Mouse (Mus musculus) myocyte (in vitro differentiated cells): ENCODE results near the gene Trim65. TPM values are rescaled to one million over a fixed set of nuclear protein-coding genes. Genes with fewer than 3 reads are reported as not detected.

Experiments
- H3K27me3 ChIP-seq: one replicate; pipeline ENCODE4 v1.6.1; 2011; ENCODE audit not compliant: control insufficient read depth, insufficient read depth, insufficient read length
- H3K36me3 ChIP-seq: one replicate; pipeline ENCODE4 v1.6.1; 2011; ENCODE audit not compliant: control insufficient read depth, insufficient read depth
- H3K4me2 ChIP-seq: one replicate; pipeline ENCODE4 v1.6.1; 2011; ENCODE audit warnings: low read depth, control low read depth
- H3K4me3 ChIP-seq: one replicate; pipeline ENCODE4 v1.5.1; 2011; ENCODE audit warnings: mild to moderate bottlenecking, control low read depth, moderate library complexity
- H3K79me2 ChIP-seq: one replicate; pipeline ENCODE4 v1.6.1; 2011; ENCODE audit not compliant: control insufficient read depth, insufficient read depth
- H3ac ChIP-seq: one replicate; pipeline ENCODE4 v1.6.1; 2011; ENCODE audit not compliant: control insufficient read depth, insufficient read length
- CEBPB ChIP-seq: IDR thresholded peaks from 2 replicates; pipeline ENCODE4 v1.6.1; 2011; ENCODE audit warnings: mild to moderate bottlenecking, moderate library complexity; ENCODE audit not compliant: poor library complexity, insufficient read depth, severe bottlenecking
- E2F4 ChIP-seq: IDR thresholded peaks from one replicate; pipeline ENCODE4 v1.6.1; 2011; ENCODE audit warnings: mild to moderate bottlenecking, control low read depth, moderate library complexity; ENCODE audit not compliant: insufficient read depth
- MAX ChIP-seq: IDR thresholded peaks from one replicate; pipeline ENCODE4 v1.6.1; 2011; ENCODE audit warnings: low read depth, mild to moderate bottlenecking, control low read depth
- MYOD1 ChIP-seq, 3 experiments: IDR thresholded peaks; one replicate each; pipeline ENCODE4 v1.6.1; 2011; ENCODE audit warnings: control low read depth in 2 of 3, low read depth in 2 of 3, mild to moderate bottlenecking in 2 of 3, moderate library complexity in 1 of 3; ENCODE audit not compliant: insufficient read length in 2 of 3, control insufficient read depth in 1 of 3
- MYOG ChIP-seq, 3 experiments: IDR thresholded peaks; one replicate each; pipeline ENCODE4 v1.6.1; 2011; ENCODE audit warnings: control low read depth in 2 of 3, low read depth in 2 of 3, mild to moderate bottlenecking in 2 of 3; ENCODE audit not compliant: insufficient read length in 2 of 3, control insufficient read depth in 1 of 3, insufficient read depth in 1 of 3
- POLR2A ChIP-seq: IDR thresholded peaks from one replicate; pipeline ENCODE4 v1.6.1; 2011; ENCODE audit warnings: low read depth, mild to moderate bottlenecking, control low read depth, moderate library complexity; ENCODE audit not compliant: insufficient read length
- POLR2AphosphoS2 ChIP-seq: IDR thresholded peaks from one replicate; pipeline ENCODE4 v1.6.1; 2011; ENCODE audit warnings: low read depth, control low read depth; ENCODE audit not compliant: insufficient read length
- REST ChIP-seq: IDR thresholded peaks from one replicate; pipeline ENCODE4 v1.6.1; 2011; ENCODE audit warnings: mild to moderate bottlenecking, control low read depth, moderate library complexity; ENCODE audit not compliant: insufficient read depth, insufficient read length
- SRF ChIP-seq: IDR thresholded peaks from one replicate; pipeline ENCODE4 v1.6.1; 2011; ENCODE audit warnings: low read depth; ENCODE audit not compliant: control insufficient read depth, insufficient read length
- TCF12 ChIP-seq: IDR thresholded peaks from one replicate; pipeline ENCODE4 v1.6.1; 2011; ENCODE audit warnings: mild to moderate bottlenecking, control low read depth; ENCODE audit not compliant: poor library complexity, insufficient read depth, severe bottlenecking
- TCF3 ChIP-seq: IDR thresholded peaks from one replicate; pipeline ENCODE4 v1.6.1; 2011; ENCODE audit warnings: low read depth, control low read depth; ENCODE audit not compliant: insufficient read length
- USF1 ChIP-seq: IDR thresholded peaks from one replicate; pipeline ENCODE4 v1.6.1; 2011; ENCODE audit warnings: low read depth, mild to moderate bottlenecking, control low read depth, moderate library complexity
- polyA plus RNA-seq: library from polyadenylated mRNA; unstranded; fragments of >200 nt; fragmentation: generic; extraction: Trizol; gene quantifications from one replicate; pipeline ENCODE4 v1.2.1, GENCODE M21; 2012; ENCODE audit warnings: missing spikeins

Trim65 gene
- polyA plus RNA-seq, 1 experiment: 1.9 TPM

DNA sequence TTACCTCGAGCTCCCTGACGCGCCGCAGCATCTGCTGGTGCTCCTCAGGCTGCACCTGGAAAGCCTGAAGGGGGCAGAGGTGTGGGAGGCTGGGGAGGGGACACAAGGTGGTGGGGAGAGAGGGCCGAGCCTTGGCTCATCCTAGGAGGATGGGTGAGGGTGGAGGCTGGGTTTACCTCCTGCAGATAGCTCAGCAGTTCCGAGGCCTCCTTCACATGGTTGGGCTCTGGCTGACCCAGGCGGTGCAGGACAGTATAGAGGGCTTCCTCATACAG, 54.7 kb downstream of the Trim65 start:
- no peaks in the 10 kb centered on the region for H3K27me3 ChIP-seq
- H3K36me3 ChIP-seq: peaks cover 24% of the 10 kb centered on the region
- H3K4me2 ChIP-seq: no peak overlapping the region
- no peak for TF ChIP-seq SRF
- no peak for TF ChIP-seq TCF3
- TF ChIP-seq USF1: no peak
- no peak for TF ChIP-seq TCF12
- TF ChIP-seq CEBPB: no peak
- TF ChIP-seq MAX: no peak
- no peak for TF ChIP-seq MYOD1 (IDR thresholded peaks at IDR 0.05; ENCODE audit: control insufficient read depth in 1 of 3, insufficient read length in 2 of 3, low read depth in 2 of 3)
- TF ChIP-seq REST: no peak
- TF ChIP-seq MYOG (IDR thresholded peaks at IDR 0.05; ENCODE audit: control insufficient read depth in 1 of 3, insufficient read depth in 1 of 3, insufficient read length in 2 of 3, low read depth in 2 of 3): no peak
- TF ChIP-seq POLR2AphosphoS2: no peak
- TF ChIP-seq POLR2A: no peak
- TF ChIP-seq E2F4: no peak
- H3K4me3 ChIP-seq: no peak overlapping the region
- H3K79me2 ChIP-seq: no peaks in the 10 kb centered on the region
- no peak overlapping the region for H3ac ChIP-seq

DNA sequence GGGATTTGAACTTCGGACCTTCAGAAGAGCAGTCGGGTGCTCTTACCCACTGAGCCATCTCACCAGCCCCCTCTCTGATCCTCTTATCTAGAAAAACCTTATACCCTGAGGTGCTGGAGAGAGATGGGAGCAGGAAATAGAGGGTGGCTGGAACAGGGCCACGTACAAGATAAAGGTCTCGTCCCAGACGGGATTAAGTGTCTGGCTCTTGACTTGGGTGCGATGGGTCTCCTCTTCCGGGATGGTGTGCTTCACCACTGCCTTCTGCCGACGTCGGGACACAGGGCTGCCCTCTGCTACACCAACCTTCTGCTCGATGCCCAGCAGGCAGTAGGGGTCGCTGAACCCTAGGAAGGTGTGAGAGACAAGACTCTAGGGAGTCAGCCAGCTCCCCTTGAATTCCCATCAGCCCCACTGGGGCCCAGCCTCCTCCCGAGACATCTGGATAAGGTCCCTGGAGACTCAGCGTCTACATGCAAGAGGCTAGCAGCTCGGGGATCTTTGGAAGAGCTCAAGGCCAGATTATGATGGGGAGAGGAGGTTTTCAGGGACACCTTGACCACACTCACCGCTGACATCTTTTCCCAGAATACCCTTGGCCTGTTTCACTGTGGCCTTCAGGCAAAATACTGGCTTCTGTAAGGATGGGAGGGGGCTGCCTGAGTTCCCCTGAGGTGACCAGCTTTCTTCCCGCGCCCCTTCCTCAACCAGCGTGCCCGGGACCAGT, 55.2 kb downstream of the Trim65 start:
- Histone ChIP-seq H3K36me3 (peaks cover 20% of the 10 kb centered on the region), H3K27me3 (no peaks in the 10 kb centered on the region), H3K4me3 (no peak overlapping the region), H3K79me2 (no peaks in the 10 kb centered on the region), H3ac (no peak overlapping the region), H3K4me2 (no peak overlapping the region)
- TF ChIP-seq REST: no peak
- no peak for TF ChIP-seq POLR2A
- TF ChIP-seq POLR2AphosphoS2: no peak
- TF ChIP-seq USF1: no peak

DNA sequence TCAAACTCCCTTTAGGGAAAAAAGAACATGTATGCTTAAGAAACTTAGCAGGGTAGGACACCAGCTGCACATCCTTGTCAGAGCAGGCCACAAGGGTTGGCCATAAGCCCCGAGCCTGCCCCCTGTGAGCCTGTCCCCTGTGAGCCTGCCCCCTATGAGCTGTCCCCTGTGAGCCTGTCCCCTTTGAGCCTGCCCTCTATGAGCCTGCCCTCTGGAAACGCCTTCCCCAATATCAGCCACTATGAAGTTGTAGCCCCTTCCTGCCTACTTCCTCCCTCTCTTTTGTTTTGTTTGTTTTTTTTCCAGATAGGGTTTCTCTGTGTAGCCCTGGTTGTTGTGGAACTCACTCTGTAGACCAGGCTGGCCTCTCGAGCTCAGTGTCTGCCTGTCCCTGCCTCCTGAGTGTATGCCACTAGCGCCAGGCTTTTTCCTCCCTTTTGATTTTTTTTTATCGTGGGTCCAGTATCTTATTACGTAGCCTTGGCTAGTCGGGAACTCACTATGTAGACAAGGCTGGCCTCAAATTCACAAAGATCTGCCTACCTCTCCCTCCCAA, 56.4 kb downstream of the Trim65 start:
- no peak for TF ChIP-seq MAX
- TF ChIP-seq TCF3: no peak
- no peak for TF ChIP-seq USF1
- TF ChIP-seq E2F4: no peak
- TF ChIP-seq TCF12: no peak
- no peak for TF ChIP-seq CEBPB
- no peak for TF ChIP-seq MYOD1 (IDR thresholded peaks at IDR 0.05; ENCODE audit: control insufficient read depth in 1 of 3, insufficient read length in 2 of 3, low read depth in 2 of 3)
- Histone ChIP-seq H3K79me2 (no peaks in the 10 kb centered on the region), H3K4me2 (peak overlapping the region; percentile 30), H3ac (no peak overlapping the region), H3K27me3 (no peaks in the 10 kb centered on the region), H3K4me3 (no peak overlapping the region), H3K36me3 (peaks cover 8% of the 10 kb centered on the region)

DNA sequence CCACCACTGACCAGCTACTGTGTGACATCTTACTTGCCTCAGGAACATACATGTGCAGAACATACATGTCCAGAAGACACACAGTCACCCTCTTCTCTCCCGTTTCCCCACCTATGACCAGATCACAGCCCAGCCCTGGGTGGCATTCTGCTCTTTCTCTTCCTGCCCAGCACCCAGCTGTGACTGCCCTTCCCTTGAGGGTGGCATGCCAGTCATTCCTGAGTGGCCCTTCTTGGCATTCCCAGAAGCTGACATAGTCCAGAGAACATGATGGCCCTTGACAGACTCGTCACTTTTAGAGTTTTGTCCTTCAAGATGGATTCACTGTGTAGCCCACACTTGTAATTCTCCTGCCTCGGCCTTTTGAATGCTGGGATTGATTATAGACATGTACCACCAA, 58.3 kb downstream of the Trim65 start:
- TF ChIP-seq MYOG (IDR thresholded peaks at IDR 0.05; ENCODE audit: control insufficient read depth in 1 of 3, insufficient read depth in 1 of 3, insufficient read length in 2 of 3, low read depth in 2 of 3): peak; percentile 42 to 94 (median 65)
- TF ChIP-seq MYOD1 (IDR thresholded peaks at IDR 0.05; ENCODE audit: control insufficient read depth in 1 of 3, insufficient read length in 2 of 3, low read depth in 2 of 3): peak in 2 of 3 experiments; percentile 33 to 72
- TF ChIP-seq POLR2A: no peak
- Histone ChIP-seq H3K36me3 (no peaks in the 10 kb centered on the region), H3K79me2 (no peaks in the 10 kb centered on the region)

More for the DNA sequence above, 58.3 kb downstream of the Trim65 start:
- Histone ChIP-seq H3K4me3 (no peak overlapping the region), H3ac (no peak overlapping the region), H3K27me3 (no peaks in the 10 kb centered on the region), H3K4me2 (peak overlapping the region; percentile 7)

Other genes starting within 250 kb of the Trim65 start
- gene Smim5, start 231.2 kb downstream of the Trim65 start, polyA plus RNA-seq: 49.4 TPM
- gene Smim6, start 219.1 kb downstream of the Trim65 start, polyA plus RNA-seq: 7.8 TPM
- gene Sap30bp, start 197.8 kb downstream of the Trim65 start, polyA plus RNA-seq: 84.9 TPM
- 13.1 TPM for gene Recql5, start 197.7 kb downstream of the Trim65 start, polyA plus RNA-seq
- gene Itgb4, start 156.4 kb downstream of the Trim65 start, polyA plus RNA-seq: 1.2 TPM
- 172 TPM for gene Galk1, start 118.4 kb downstream of the Trim65 start, polyA plus RNA-seq
- 502 TPM for gene H3f3b, start 103.2 kb downstream of the Trim65 start, polyA plus RNA-seq
- 15.3 TPM for gene Unk, start 100.8 kb downstream of the Trim65 start, polyA plus RNA-seq
- gene Unc13d, start 53.2 kb downstream of the Trim65 start, polyA plus RNA-seq: 9.1 TPM
- gene Wbp2, start 44.1 kb downstream of the Trim65 start, polyA plus RNA-seq: 156 TPM
- 101 TPM for gene Trim47, start 3.9 kb downstream of the Trim65 start, polyA plus RNA-seq
- 141 TPM for gene Mrpl38, start 7.7 kb upstream of the Trim65 start, polyA plus RNA-seq
- 41.7 TPM for gene Fbf1, start 37.0 kb upstream of the Trim65 start, polyA plus RNA-seq
- gene Ten1, start 67.7 kb upstream of the Trim65 start, polyA plus RNA-seq: 61.4 TPM
- gene Acox1, start 67.9 kb upstream of the Trim65 start, polyA plus RNA-seq: 36.4 TPM
- 0.14 TPM for gene Evpl, start 106.9 kb upstream of the Trim65 start, polyA plus RNA-seq
- gene Srp68, start 143.1 kb upstream of the Trim65 start, polyA plus RNA-seq: 83.0 TPM
- gene Galr2, start 149.8 kb upstream of the Trim65 start, polyA plus RNA-seq: 1.5 TPM
- 55.0 TPM for gene Exoc7, start 176.1 kb upstream of the Trim65 start, polyA plus RNA-seq
- gene Foxj1, start 204.3 kb upstream of the Trim65 start, polyA plus RNA-seq: 0.08 TPM